Mouse (Mus musculus) spleen, postnatal 14 days (tissue): ENCODE measurements around the gene Fpr1.
"Not testable (repeated sequence)": the region's sequence is repeated elsewhere in the genome, so short reads cannot be mapped to it uniquely, and the experiment has no call there.

Source experiments
- DNase-seq, 2 experiments: peaks; one replicate each; pipeline ENCODE4 v3.0.0; 2021 to 2022; ENCODE audit warnings: low spot score in 2 of 2

The Fpr1 gene

DNA sequence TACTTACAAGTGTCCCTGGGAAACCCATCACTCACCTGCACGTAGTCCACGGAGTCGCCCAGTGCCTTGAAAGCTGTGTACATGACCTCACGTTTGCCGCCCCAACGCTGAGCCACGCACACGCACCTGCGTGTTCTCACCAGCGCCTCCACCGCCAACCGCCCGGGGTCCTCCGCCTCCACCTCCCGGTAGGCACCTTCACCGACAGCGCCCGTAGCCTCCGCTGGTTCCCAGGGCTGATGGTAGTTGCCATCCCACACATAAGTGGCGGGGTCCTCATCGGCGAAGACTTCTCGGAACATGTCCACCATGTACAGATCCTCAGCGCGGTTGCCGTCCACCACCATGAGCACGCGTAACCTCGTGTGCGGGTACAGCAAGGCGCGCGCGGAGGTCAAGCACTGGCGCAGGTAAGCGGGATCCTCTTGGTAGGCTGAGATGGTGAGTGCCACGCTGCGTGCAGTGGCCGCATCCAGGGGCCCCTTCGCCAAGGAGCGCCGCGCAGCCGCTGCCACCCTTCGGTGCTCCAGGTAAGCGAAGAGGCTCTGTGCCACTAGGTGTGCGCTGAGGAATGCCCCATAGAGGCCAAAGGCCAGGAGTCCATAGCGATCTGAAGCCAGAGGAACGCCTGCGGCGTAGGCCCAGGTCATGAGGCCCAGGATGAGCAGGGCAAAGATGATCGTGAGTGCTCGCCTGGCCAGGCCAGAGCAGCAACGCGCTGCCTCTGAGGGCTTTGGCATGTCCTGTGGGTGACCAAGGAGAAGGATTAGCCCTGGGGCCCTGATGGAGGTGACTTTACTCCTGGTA, 33.6 kb downstream of the Fpr1 start:
- no peak for DNase-seq

DNA sequence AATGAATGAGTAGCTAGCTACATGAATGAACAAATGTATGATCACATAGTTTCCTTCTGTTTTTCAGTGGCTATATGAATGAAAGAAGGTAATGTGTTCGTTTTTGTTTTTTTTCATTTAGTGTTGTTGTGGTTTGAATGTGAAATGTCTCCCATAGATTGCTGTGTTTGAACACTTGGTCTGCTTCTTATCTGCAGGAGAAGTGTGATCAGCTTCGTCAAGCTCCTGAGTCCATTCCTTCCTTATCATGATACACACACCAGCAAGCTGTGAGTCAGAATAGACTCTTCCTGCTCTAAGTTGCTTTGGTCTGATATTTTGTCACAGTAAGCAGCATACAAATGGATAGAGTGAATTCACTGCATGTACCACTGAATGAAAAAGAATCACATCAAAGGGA, 34.8 kb downstream of the Fpr1 start:
- no peak for DNase-seq

DNA sequence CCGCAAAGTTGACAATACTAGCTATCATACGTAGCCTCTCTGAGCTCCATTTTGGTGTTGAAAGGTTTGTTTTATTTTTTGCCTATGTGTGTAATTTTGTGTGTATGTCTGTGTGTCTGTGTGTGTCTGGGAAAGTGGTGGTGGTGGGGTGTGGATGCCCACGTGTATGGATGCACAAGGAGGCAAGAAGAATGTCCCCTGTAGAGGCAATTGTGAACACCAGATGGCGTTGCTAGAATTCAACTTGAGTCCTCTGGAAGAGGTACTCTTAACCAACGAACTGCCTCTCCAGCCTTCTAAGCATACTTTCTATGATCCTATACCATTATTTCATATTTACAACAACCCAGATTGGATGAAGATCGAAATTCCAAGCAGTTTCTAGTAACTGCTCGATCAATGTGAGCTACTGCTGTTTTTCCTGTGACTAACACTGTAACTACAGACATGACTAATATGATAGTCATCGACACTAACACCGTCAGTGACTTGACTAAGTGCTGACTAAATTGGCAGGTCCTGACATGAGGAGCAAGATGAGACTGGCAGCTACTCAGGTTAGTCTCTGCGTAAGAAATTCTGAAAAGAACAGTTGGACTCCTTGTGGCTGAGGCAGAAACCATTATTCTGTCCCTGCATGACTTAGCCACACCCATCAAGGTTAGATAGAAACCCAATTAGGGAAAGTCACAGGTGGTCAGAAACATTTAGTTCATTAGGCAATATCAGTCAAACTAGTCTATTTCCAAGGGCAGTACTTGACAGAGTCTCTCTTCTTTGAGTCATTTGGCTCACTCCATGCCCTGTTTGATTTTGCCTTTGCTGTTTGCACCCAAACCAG, 38.3 kb downstream of the Fpr1 start:
- no peak for DNase-seq

DNA sequence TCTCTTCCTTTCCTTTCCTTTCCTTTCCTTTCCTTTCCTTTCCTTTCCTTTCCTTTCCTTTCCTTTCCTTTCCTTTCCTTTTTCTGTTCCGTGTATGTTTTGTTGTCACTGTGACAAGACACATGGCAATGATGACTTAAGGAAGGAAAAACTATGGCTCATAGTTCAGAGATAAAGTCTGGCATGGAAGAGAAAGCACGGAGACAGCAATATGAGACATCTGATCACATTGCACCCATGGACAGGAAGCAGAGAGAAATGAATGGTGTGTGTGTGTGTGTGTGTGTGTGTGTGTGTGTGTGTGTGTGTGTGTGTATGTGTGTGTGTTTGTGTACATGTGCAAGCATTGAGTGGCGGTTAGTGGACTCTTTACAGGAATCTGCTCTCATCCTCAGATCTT, 39.1 kb downstream of the Fpr1 start:
- DNase-seq = not testable (repeated sequence)

DNA sequence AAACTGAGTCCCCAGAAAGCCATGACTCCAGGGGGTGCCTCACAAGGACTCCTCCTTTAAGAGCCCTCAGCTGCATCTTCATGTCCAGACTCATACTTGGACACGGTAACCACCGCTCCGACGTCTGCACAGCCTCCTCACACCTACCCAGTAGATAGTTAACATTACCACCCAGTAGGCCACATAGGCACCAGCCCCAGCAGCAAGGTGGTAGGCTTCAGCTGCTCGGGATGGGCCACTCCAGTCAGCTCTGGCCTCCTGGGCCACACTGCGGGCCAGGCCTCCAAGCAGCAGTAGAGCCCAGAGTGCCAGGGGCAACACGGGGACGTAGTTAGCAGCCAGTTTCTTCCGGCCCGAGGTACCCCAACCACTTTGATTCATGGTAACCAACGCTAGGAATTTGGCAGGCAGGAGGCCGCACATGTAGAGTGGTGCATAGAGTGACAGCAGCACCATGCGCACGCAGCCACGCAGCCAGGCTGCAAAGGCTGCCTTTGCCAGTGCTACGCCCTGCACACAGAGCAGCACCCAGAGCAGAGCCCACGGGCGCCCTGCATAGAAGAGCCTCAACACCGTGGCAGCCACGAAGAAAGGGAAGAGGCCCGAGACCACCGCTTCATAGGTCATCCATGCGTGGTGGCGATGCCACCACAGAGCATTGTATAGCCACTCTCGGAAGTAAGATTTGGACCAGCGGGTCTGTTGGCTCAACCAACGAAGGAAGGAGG, 40.0 kb downstream of the Fpr1 start:
- no peak for DNase-seq

DNA sequence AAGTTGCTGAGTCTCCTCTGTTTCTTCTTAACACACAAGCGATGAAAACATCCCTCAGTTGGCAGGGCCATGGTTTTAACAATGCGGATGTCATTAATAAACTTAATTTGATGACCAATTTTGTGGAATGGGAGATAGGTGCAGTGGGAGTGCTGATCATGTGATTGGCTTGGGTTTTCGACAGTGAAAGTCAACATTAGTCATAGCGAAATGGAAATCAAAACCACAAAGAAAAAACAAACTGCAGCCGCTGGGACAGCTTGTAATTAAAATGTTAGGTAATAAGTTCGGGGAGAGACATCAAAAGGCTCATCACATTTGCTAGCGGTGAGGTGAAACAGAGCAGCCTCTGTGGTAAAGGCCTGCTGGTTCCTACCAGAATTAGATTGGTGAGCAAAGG, 42.9 kb downstream of the Fpr1 start:
- no peak for DNase-seq

DNA sequence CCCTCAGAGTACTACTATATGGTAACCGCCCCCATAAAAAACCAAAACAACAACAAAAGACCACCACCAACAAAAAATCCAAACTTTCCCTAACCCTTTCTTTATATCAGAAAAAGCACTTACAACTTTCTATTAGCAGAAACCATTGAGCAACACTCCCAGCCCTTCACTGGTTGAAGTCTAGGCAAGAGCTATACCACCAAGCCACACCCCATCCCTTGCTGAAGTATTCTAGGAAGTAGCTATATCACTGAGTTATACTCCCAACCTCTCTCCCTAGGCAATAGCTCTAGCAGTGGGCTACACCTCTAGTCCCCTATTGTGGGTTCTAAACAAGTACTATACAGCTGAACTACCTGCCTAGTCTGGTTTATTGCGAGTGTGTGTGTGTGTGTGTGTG, 44.5 kb downstream of the Fpr1 start:
- DNase-seq = no peak

DNA sequence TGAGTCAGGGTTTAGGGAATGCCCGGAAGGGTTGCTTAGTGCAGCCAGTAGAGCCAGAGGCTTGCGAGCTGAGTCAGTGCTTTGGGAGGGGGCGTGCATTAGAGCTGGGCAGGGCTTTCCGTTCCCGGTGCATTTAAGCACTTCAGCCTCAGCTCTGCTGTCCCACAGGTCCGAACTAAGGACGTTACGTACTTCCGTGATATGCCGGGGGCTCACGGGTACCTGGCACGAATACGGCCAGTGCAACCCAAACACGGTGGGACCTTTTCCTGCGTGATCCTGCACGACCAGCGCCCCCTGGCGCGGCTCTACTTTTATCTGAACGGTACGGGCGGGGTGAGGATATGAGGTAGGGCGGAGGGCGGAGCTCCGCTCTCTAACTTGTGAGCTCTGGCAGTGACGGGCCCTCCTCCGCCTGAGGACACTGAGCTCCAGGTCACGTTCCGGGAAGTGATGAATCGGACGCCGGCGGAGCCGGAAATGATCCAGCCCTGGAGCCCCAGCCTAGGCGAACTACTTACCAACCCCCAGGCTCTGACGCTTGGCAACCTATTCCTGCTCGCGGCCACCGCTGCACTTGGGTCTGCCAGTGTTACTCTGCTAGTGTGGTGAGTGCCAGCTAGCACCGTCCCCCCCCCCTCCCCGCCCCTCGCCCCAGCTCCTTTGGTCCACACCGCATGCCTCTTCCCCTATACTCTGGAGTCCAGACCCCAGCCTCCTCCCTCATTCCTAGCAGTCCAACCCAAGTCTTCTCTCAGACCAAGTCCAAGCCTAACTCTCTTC, 45.6 kb downstream of the Fpr1 start:
- DNase-seq = peak; percentile 76 to 82

DNA sequence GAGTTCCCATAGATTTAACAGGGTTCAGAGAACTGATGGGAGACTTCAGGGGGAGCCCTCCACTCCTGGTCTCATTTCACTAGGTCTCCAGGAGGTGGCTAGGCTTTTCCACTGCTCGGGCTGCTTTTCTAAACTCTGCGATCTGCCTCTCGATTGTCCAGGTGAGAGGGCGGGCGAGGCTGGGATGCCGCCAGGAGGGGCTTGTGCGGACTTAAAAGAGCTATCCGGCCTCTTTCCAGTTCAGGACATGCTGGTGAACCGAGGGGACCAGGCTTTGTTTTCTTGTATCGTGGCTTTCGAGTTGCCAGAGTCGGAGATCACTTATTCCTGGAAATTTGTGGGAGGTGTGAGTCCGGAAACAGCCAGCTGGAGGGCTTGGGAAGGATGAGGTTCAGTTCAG, 46.3 kb downstream of the Fpr1 start:
- DNase-seq = no peak

DNA sequence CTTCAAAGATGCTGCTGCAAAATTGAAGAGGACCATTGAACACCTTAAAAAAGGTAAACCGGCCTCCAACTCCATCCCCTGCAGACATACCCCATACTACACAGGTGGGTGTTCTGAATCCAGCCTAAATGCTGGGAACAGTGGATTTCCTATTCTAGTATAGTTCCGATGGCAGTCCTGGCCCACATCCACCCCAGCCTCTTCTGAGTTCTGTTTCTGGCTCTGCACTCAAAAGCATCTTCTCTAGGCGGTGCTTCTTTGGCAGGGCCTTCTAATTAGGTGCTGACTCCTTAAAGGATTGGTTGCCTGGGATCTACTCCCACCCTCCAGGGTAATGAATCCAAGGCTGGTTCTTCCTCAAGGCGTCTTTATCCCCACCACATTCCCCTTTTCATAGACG, 47.6 kb downstream of the Fpr1 start:
- DNase-seq = no peak

DNA sequence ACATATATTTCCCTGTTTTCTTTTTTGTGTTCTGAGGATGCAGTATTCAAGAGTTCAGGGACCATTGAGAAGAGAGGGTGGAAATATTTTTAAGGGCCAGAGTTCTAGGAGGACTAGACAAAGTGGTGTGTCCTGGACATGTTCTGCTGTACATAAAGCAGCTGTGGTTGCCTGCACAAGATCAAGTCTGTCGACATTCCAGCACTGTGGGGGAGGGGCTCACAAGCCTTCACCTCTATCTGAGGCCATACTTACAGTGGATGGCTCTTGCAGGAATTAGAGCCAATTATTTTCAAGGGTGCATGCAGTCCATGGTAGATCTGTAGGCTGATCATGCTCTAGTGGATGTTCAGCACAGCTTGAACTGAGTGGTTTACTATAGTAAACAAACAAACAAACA, 48.8 kb downstream of the Fpr1 start:
- no peak for DNase-seq

DNA sequence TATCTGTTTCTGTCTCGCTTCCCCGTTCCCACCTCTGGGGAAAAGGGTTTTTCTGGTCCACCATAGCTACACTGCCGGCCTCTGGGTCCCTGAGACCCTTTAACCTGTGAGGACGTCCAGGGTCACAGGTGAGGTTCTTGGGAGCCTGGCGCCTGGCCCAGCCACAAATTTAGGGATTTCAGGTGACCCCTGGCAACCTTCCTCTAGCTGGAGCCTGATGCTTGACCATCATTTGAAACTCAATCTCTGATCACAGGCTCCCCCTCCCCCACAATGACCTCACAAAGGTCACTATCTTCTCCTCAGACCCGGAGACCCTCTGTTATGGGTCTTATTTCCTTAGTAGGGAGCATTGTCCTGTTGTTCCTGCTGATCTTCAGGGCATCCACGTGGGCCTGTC, 53.0 kb downstream of the Fpr1 start:
- no peak for DNase-seq

DNA sequence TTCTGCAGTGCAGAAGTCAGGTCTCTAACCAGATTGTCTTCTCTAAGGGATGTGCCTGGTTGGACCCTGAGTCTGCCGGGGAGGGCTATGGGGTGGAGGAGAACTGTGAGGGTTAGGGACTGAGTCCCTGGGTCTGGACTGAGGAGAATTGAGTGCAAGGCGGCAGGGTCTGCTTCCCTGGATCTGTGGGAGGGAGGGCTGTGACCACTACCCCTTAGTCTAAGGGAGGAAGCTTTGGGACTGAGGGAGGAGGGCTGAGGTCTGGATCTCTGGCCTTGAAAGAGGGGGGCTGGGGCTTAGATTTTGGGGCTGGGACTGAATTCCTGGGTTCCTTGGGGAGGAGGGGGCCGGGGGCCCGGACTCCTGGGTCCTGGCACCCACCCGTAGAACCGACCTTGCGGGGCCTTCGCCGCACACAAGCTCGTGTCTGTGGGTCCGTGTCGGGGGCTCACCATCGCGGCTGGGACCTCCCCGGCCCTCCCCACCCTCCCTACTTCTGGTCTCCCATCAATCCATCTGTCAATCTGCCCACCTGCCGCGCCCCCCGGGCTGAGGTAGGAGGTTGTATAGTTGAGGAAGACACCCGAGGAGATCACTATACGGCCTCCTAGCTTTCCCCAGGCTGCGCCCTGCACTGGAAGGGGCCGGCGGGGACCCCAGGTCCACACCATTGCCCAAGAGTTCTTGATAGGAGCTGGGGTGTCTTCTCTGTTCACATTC, 53.8 kb downstream of the Fpr1 start:
- no peak for DNase-seq

DNA sequence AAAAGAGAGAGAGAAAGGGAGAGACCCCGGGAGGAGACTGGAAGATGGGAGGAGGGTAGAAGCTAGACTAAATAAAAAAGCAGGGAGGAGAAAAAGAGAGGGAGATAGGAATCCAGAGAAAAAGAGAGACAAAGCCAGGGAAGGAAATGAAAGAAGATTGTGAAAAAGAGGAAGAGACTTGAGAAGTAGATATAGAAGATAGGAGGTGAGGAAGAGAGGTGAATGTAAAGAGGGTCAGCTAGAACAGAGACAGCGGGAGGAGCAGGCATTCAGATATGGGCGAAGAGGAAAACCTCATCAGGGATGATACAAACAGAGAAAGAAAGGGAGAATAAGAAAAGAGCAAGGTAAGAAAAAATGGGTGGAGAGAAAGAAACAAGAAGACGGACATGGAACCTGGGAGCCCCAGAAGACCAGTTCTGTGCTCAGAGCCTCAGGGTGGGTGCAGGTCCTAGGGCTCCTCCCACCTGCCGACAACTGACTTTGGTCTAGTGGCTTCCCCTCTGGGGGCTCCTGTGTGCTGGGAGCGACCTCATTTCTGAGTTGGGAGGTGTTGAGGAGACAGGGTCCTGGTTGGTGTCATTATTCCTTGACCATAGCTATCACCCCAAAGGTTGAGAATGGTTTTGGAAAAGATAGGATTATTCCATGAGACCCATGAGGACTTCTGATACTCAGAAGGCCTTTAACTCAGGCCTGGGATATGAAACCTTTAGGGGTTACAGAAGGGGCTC, 54.5 kb downstream of the Fpr1 start:
- DNase-seq = no peak

DNA sequence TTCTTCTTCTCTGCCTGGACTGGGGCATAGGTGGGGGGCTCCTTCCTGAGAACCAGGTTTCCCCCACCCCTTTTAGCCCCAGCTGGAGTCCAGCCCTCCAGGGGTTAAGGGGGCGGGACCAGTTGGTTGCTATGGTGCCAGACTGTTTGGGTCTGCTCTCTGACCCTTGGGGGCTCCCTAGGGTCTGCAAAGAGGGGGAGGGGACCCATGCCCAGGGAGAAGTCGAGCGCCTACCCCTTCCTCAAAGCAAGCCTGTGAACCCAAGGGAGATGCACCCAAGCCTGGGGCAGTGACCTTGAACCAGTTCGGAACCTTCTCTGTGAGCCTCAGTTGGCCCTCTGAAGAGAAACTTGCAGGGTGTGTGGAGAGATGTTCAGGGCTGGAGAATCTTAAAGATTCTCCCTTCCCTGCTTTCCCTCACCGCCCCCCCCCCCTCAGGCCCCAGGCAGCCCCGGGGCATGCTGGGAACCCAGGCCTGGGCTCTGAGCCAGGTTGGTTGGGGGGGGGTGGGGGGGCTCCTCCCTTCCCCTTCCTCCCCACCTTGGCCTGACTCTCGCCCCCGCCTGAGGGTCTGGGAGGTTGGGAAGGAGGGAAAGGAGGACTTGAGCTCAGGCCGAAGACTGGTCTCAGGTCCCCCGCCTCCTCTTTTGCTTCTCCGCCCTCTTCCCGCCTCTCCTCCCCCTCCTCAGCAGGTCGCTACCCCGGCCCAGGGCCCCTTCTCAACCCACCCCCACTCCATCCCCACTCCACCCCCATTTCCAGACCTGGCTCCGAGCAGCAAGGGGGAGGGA, 55.4 kb downstream of the Fpr1 start:
- DNase-seq = no peak

DNA sequence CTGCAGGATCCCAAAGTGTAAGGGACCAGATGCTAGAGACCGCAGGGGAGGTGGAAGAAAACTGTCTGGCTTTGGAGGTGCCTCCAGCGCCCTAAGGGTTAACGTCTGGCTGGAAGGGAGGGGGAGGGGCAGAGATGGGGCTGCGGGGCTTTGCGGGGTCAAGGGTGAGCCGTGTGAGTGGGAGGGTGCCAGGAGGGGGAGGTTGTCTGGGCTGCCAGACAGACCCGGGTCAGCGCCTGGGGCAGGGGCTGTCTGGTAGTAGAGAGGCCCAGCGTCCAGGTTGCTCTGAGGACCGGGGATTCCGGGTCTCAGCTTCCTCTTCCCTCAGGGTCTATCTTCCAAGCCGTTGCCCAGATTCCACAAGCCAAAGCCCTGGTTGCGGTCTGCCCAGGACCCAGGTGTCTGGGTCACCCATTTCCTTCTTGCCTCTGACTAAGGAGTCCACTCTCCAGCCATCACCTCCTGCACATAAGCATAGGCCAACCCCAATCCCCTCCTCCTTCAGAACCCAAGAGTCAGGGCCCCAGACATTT, 56.0 kb downstream of the Fpr1 start:
- DNase-seq = no peak

DNA sequence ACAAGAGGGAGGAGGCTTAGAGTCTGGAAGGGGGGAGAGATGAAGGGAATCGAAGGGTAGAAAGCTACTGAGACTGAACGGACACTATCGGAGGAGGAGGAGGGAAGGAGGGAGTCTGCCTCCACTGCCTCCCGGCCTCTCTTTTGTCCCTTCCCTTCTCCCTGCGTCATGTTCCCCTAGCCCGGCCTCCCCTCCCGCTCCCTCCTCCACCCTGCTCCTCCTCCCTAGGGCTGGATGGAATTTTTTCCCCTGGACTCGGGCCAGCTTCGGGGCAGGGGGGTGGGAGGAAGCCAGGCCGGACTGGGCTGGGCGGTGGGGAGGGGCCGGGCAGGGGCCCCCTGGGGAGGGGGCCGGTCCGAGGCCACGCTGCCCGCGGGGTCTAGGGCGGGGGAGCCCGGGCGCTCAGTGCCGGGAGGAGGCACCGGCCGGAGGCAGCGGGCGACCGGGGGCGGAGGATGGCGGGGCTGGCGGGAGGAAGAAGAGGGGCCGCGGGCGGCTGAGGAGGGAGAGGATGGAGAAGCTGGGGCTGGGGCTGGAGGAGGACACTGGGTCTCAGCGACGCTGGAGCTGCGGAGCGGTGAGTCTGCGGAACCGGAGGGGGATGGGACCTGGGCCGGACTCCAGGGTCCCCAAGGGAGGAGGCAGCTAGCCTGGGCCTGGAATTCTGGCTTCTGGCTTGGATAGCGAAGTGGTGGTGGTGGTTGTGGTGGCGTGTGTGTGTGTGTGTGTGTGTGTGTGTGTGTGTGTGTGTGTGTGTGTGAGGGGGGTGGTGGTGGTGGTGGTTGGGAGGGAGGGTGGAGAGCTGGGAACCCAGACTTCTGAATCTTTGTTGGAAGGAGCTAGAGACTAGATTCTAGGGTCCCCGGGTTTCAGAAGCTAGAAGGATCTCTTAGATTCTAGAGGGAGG, 56.7 kb downstream of the Fpr1 start, which contains the start of gene Spaca6:
Gene Spaca6 (plus strand): TSS at position 408 of the 907 bp plus-strand sequence.
- peak in 1 of 2 experiments; percentile 8 for DNase-seq
